Mouse (Mus musculus) lung, embryonic 14.5 days (tissue): ENCODE results near the gene Grik5. TPM values are rescaled to one million over a fixed set of nuclear protein-coding genes. Genes with fewer than 3 reads are reported as not detected.
A peak's percentile ranks its signal among the peaks of the same experiment; 100 is the strongest.

Experiments used
- ATAC-seq: fragments of 200-750 bp; cut with Nextera tagmentation; 2 replicates; pipeline ENCODE4 v1.8.0; 2017; ENCODE audit warnings: mild to moderate bottlenecking, moderate TSS enrichment, moderate library complexity; ENCODE audit not compliant: insufficient read depth
- DNase-seq: peaks from one replicate; pipeline ENCODE4 v3.0.0-alpha.2; 2015
- H3K27ac ChIP-seq: fragments of 300-500 bp; sonication (generic); 2 replicates; pipeline ENCODE4 v1.5.1; 2014; ENCODE audit warnings: low read depth, mild to moderate bottlenecking, moderate library complexity
- H3K27me3 ChIP-seq: fragments of 300-500 bp; sonication (generic); 2 replicates; pipeline ENCODE4 v1.6.1; 2014; ENCODE audit warnings: low read length, control low read depth; ENCODE audit not compliant: insufficient read depth
- H3K36me3 ChIP-seq: fragments of 300-500 bp; sonication (generic); 2 replicates; pipeline ENCODE4 v1.6.1; 2014; ENCODE audit warnings: control low read depth; ENCODE audit not compliant: insufficient read depth
- H3K4me1 ChIP-seq: fragments of 300-500 bp; sonication (generic); 2 replicates; pipeline ENCODE4 v1.6.1; 2014; ENCODE audit warnings: antibody characterized with exemption, control low read depth; ENCODE audit not compliant: insufficient read depth
- H3K4me2 ChIP-seq: fragments of 300-500 bp; sonication (generic); 2 replicates; pipeline ENCODE4 v1.6.1; 2014; ENCODE audit warnings: mild to moderate bottlenecking
- H3K4me3 ChIP-seq: fragments of 300-500 bp; sonication (generic); 2 replicates; pipeline ENCODE4 v1.5.1; 2014; ENCODE audit warnings: low read depth, low read length
- H3K9ac ChIP-seq: fragments of 300-500 bp; sonication (generic); 2 replicates; pipeline ENCODE4 v1.6.1; 2014
- H3K9me3 ChIP-seq: fragments of 300-500 bp; sonication (generic); 2 replicates; pipeline ENCODE4 v1.6.1; 2016; ENCODE audit warnings: low read depth, low read length, control low read depth
- CTCF ChIP-seq: IDR thresholded peaks from 2 replicates; pipeline ENCODE4 v1.5.1; 2016; ENCODE audit warnings: antibody characterized with exemption, low read depth
- WGBS: fragments of 180-500 bp; shearing (Covaris S2); extraction: QIAGEN DNeasy Blood & Tissue Kit; methylation state at CpG from one replicate; pipeline ENCODE4 v1.1.7; 2014; 5-methylcytosine and 5-hydroxymethylcytosine counted together
- polyA plus RNA-seq: library from polyadenylated mRNA; unstranded; fragments of >200 nt; fragmentation: Nextera tagmentation; extraction: Ambion mirVana; gene quantifications from 2 replicates; pipeline ENCODE4 v1.2.1, GENCODE M21; 2014

Grik5 gene
- polyA plus RNA-seq, 1 experiment from 2014 or later = 6.7 TPM

DNA sequence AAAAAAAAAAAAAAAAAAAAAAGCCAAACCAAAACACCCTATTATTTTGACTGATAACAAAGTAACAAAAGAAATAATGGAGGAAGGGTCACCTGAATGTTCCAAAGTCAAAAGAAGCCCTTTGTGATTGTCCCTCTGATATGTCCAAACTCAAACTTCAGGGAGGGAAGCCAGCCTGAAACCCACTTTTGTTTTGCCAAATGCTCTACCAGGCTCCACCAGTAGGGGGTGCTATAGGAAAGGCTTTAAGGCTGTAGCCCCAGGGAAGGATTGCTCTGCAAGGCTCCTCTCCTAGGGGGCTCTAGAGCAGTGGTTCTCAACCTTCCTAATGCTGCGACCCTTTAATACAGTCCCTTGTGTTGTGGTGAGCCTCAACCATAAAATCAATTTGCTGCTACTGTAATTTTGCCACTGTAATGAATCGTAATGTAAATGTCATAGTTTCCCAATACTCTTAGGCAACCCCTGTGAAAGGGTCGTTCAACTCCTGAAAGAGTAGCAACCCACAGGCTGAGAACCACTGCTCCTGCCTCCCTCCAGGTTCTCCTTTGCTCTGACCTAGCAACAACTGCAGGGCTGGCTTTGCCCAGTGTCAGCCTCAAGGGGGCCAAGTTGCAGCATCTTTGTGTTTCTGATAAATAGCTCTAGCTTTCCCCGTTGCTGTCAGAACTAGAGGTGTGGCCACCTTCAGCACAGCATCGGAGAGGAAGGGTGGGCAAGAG is 42.0 kb downstream of the Grik5 start:
- Histone ChIP-seq H3K4me3 (no peak overlapping the region), H3K4me2 (no peak overlapping the region), H3K27me3 (no peaks in the 10 kb centered on the region), H3K4me1 (no peaks in the 10 kb centered on the region), H3K9ac (no peak overlapping the region), H3K27ac (no peak overlapping the region), H3K36me3 (peaks cover 13% of the 10 kb centered on the region; the same call in 1 of the 2 replicates), H3K9me3 (no peaks in the 10 kb centered on the region)
- DNase-seq (peak; percentile 91), ATAC-seq (no peak)
- peak; percentile 87 for TF ChIP-seq CTCF
- 36% methylated on average over 5 of the region's 5 CpGs for WGBS

DNA sequence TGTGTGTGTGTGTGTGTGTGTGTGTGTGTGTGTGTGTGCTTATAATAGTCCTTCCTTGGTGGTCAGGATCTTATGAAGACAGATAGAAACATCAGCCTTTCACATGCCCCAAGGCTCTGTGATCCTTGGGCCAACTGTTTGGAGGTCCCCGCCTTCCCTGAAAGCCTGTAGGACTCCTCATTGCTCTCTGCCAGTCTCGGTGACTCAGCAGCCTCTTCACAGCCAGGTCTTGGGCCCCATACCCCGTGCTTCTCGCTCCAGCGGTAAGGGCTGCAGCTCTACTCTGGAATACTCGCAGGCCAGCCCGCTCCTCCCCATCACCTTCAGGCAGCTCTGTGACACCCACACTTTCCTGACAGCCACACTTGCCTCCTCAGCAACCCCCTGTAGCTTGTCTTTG is 45.7 kb downstream of the Grik5 start:
- no peak for TF ChIP-seq CTCF
- 38% methylated on average over 7 of the region's 7 CpGs for WGBS
- Histone ChIP-seq H3K4me1 (no peaks in the 10 kb centered on the region), H3K4me3 (no peak overlapping the region), H3K4me2 (no peak overlapping the region), H3K9ac (no peak overlapping the region), H3K27ac (no peak overlapping the region), H3K36me3 (peaks cover 14% of the 10 kb centered on the region; the same call in 1 of the 2 replicates), H3K27me3 (no peaks in the 10 kb centered on the region), H3K9me3 (no peaks in the 10 kb centered on the region)
- DNase-seq (no peak), ATAC-seq (no peak)

DNA sequence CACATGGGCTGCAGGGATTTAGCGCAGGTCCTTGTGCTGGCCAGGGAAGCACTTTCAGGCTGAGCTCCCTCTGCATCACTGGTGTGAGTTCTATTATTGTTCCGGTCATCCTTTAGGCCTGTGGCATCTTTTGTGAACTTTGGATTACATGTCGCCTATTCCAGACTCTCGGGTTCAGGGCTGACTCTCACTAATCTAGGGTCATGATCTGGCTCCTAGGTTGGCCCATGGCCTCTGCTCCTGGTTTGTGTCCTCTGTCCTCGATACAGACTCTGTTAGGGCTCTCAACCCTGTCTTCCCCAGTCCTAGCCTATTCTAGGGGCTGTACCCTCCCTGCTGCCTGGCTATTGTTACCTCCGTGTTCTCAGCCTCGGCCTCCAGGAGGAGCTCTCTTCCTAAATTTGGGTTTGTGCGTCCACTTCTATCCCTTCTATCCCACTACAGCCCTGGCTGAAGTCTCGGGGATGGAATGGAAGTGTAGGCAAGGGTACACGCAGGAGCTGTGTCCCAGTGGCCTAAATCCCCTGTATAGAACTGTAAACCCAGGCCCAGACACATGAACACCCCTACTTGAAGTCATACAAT is 46.2 kb downstream of the Grik5 start:
- Histone ChIP-seq H3K4me3 (no peak overlapping the region), H3K36me3 (peaks cover 14% of the 10 kb centered on the region; the same call in 1 of the 2 replicates), H3K4me2 (no peak overlapping the region), H3K27me3 (no peaks in the 10 kb centered on the region), H3K4me1 (no peaks in the 10 kb centered on the region), H3K27ac (no peak overlapping the region), H3K9me3 (no peaks in the 10 kb centered on the region), H3K9ac (no peak overlapping the region)
- peak; percentile 46 for TF ChIP-seq CTCF
- DNase-seq = peak; percentile 51
- no peak for ATAC-seq
- 61% methylated on average over 10 of the region's 10 CpGs for WGBS

DNA sequence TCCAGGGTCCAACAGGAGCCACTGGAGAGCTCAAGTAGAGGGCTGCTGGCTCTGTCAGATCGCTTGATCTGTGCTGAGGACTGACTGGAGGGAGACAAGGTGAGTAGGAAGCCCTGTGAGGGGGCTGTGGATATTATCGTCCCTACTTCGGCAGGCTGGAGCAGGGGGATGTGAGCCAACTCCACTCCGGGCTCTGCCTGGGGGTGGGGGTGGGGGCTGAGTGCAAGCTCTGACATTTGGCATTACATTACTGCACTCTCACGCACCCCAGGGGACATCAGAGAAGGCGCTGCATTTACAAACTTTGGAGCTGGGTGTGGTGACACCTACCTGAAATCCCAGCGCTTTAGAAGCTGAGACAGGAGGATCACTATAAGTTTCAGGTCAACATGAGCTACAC is 60.6 kb downstream of the Grik5 start:
- ATAC-seq = no peak
- Histone ChIP-seq H3K36me3 (peaks cover 9% of the 10 kb centered on the region; the same call in 1 of the 2 replicates), H3K9ac (no peak overlapping the region), H3K4me2 (no peak overlapping the region), H3K9me3 (no peaks in the 10 kb centered on the region), H3K4me1 (no peaks in the 10 kb centered on the region), H3K27ac (no peak overlapping the region), H3K27me3 (peaks cover 53% of the 10 kb centered on the region), H3K4me3 (no peak overlapping the region)
- TF ChIP-seq CTCF = no peak
- WGBS = 56% methylated on average over 7 of the region's 7 CpGs
- no peak for DNase-seq

DNA sequence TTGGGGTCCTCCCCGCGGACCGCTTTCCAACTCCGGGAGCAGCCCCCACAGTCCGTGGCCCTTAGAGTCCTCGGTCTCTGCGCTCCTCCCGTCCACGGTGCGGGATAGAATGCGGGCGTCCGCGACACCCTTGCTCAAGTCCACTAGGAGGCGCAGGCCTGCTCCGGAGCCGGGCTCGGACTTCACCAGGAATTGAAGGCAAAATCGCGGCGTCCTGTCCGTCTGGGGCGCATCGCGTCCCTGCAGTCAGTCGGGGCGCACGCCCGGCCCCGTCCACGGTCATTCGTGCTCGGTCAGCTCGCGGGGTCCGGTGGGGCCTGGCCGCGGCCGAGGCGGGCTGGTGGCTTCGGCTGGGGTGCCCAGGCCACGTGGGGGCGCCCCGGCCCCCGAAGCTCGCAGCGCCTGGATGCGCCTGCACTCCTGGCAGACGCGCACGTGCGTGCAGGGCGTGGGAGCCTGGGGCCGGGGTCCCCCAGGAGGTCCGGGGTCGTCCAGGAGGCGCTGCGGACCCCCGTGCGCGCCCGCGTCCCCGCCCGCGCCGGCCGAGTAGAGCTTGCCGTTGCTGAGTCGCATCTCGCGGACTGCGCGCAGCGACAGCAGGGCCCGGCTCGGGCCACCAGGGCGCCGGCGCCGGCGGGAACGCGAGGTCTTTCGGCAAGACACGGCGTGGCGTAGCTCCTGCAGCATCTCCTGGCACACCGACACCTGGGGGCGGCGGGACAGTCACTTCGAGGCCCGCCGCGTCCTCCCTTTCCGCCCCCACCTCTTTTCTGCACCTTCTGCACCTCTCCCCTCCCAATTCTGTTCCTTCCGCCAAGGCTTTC is 61.8 kb downstream of the Grik5 start:
- DNase-seq (peak; percentile 77), ATAC-seq (0 out of 2 replicates have a peak, but pooled peaks have one; percentile 20)
- H3K4me1 ChIP-seq = no peaks in the 10 kb centered on the region
- 2% methylated on average over 88 of the region's 97 CpGs for WGBS
- H3K9me3 ChIP-seq = no peaks in the 10 kb centered on the region
- peak; percentile 71 for TF ChIP-seq CTCF
- H3K27ac ChIP-seq = no peak overlapping the region
- H3K27me3 ChIP-seq = peaks cover 66% of the 10 kb centered on the region
- peak overlapping the region; percentile 35 for H3K4me3 ChIP-seq
- H3K4me2 ChIP-seq = peak overlapping the region; percentile 65
- no peak overlapping the region for H3K9ac ChIP-seq
- peaks cover 4% of the 10 kb centered on the region; the same call in 1 of the 2 replicates for H3K36me3 ChIP-seq

DNA sequence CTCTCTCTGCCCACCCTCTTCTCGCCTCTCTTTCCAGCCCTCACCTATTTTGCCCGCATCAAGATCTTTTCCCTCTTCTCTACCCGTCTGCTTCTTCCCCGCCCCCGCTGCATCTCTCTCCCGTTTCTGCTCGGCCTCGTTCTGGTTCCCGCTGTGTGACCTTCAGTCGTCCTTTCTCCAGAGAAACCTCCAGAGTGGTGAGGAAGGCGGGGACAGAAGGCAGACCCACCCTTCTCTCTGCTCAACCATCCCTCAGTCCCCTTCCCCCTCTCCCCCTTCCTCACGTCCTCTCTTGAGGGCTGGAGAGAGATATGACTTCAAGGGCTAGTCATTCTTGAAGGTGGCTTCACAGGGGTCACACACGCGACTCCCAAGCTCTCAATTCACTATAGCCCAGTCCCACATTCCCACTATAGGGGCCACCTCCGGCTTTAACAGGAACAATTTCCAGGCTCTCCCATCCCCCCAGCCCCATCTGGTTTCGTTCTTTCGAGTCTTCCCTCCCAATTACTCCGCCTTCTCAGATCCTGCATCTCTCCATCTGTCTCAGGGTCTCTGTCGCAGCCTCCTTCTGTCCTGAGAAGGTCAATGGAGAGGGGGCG is 62.9 kb downstream of the Grik5 start:
- DNase-seq (no peak), ATAC-seq (no peak)
- H3K9ac ChIP-seq = no peak overlapping the region
- H3K36me3 ChIP-seq = peaks cover 4% of the 10 kb centered on the region; the same call in 1 of the 2 replicates
- H3K27me3 ChIP-seq = peaks cover 73% of the 10 kb centered on the region
- WGBS = 12% methylated on average over 20 of the region's 20 CpGs
- H3K9me3 ChIP-seq = no peaks in the 10 kb centered on the region
- no peaks in the 10 kb centered on the region for H3K4me1 ChIP-seq
- H3K27ac ChIP-seq = no peak overlapping the region
- no peak for TF ChIP-seq CTCF
- H3K4me3 ChIP-seq = no peak overlapping the region
- H3K4me2 ChIP-seq = no peak overlapping the region
